Mouse (Mus musculus) neural tube, embryonic 13.5 days (tissue): ENCODE measurements around the gene Twf2. TPM values are rescaled to one million over a fixed set of nuclear protein-coding genes. Genes with fewer than 3 reads are reported as not detected.

Experiments
- ATAC-seq: fragments of 200-750 bp; cut with Nextera tagmentation; 2 replicates; pipeline ENCODE4 v1.8.0; 2017; ENCODE audit warnings: low read depth, mild to moderate bottlenecking, moderate TSS enrichment, moderate library complexity
- H3K27ac ChIP-seq: fragments of 300-500 bp; sonication (generic); replicated peaks from 2 replicates; pipeline ENCODE4 v1.5.1; 2015; ENCODE audit warnings: moderate library complexity, mild to moderate bottlenecking, inconsistent platforms
- H3K27me3 ChIP-seq: fragments of 300-500 bp; sonication (generic); 2 replicates; pipeline ENCODE4 v1.6.1; 2015; ENCODE audit warnings: mild to moderate bottlenecking, inconsistent platforms
- H3K36me3 ChIP-seq: fragments of 300-500 bp; sonication (generic); 2 replicates; pipeline ENCODE4 v1.6.1; 2015; ENCODE audit warnings: mild to moderate bottlenecking, inconsistent platforms
- H3K4me1 ChIP-seq: fragments of 300-500 bp; sonication (generic); replicated peaks from 2 replicates; pipeline ENCODE4 v1.6.1; 2015; ENCODE audit warnings: inconsistent platforms
- H3K4me2 ChIP-seq: fragments of 300-500 bp; sonication (generic); 2 replicates; pipeline ENCODE4 v1.6.1; 2015; ENCODE audit warnings: inconsistent platforms, mild to moderate bottlenecking, moderate library complexity
- H3K4me3 ChIP-seq: fragments of 300-500 bp; sonication (generic); 2 replicates; pipeline ENCODE4 v1.5.1; 2015; ENCODE audit warnings: mild to moderate bottlenecking, inconsistent platforms
- H3K9ac ChIP-seq: fragments of 300-500 bp; sonication (generic); 2 replicates; pipeline ENCODE4 v1.6.1; 2015; ENCODE audit warnings: moderate library complexity, mild to moderate bottlenecking, inconsistent platforms
- H3K9me3 ChIP-seq: fragments of 300-500 bp; sonication (generic); 2 replicates; pipeline ENCODE4 v1.6.1; 2016; ENCODE audit warnings: inconsistent platforms
- WGBS: fragments of 180-500 bp; shearing (Covaris S2); methylation state at CpG from one replicate; pipeline ENCODE4 v1.1.7; 2015; 5-methylcytosine and 5-hydroxymethylcytosine counted together
- microRNA counts: library from miRNA; unstranded; fragments of <30 nt; microRNA quantifications from one replicate; lab custom pipeline; 2016
- microRNA-seq: library from miRNA; unstranded; fragments of <30 nt; microRNA quantifications from one replicate; pipeline ENCODE4, GENCODE M21; 2016
- polyA plus RNA-seq: library from polyadenylated mRNA; unstranded; fragments of >200 nt; fragmentation: Nextera tagmentation; extraction: Ambion mirVana; gene quantifications from 2 replicates; pipeline ENCODE4 v1.2.1, GENCODE M21; 2015

Gene Twf2
- polyA plus RNA-seq, 1 experiment from 2014 or later = 57.1 TPM

DNA sequence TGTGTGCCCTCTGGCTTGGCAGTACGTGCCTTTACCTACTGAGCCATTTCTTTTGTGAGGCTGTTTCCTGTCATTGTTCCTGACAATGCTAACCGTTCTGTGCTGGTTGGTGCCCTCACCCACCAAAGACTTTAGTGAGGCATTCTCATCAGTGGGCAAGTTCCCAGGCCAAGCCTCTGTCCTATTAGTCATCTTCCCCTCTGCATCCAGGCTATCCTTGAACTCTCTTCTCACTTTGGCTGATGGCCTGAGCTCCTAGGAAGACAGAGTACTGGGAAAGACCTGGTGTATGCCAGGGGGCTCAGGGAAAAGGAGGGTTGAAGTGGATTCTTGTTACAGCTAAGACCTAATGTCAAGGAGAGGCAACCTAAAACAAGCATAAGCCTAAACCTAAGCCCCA is 51.1 kb downstream of the Twf2 start:
- Histone ChIP-seq H3K27ac (no peak overlapping the region), H3K4me1 (peaks cover 24% of the 10 kb centered on the region), H3K27me3 (no peaks in the 10 kb centered on the region), H3K4me2 (no peak overlapping the region), H3K36me3 (no peaks in the 10 kb centered on the region), H3K9me3 (no peaks in the 10 kb centered on the region), H3K4me3 (no peak overlapping the region), H3K9ac (no peak overlapping the region)
- no peak for ATAC-seq
- WGBS = 53% methylated on average over 2 of the region's 2 CpGs

DNA sequence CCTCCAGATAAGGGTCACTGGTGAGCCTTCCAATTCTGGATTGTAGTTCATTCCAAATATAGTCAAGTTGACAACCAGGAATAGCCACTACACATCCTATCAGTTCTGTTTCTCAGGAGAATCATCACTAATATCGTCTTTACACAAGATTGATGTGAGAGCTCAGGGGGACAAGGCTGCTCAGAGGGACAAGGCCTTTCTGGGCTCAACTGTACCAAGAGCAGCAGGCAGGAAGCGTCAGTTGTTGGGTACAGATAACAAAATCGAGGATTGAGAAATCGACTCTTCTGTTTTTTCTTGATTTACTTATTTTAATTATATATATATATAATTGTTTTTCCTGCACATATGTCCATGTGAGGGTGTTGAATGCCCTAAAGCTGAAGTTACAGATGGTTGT is 55.5 kb downstream of the Twf2 start:
- no peak for ATAC-seq
- Histone ChIP-seq H3K9me3 (no peaks in the 10 kb centered on the region), H3K36me3 (no peaks in the 10 kb centered on the region), H3K4me1 (no peaks in the 10 kb centered on the region), H3K27me3 (no peaks in the 10 kb centered on the region), H3K4me3 (no peak overlapping the region), H3K27ac (no peak overlapping the region), H3K9ac (no peak overlapping the region), H3K4me2 (no peak overlapping the region)
- WGBS = 94% methylated on average over 4 of the region's 4 CpGs

DNA sequence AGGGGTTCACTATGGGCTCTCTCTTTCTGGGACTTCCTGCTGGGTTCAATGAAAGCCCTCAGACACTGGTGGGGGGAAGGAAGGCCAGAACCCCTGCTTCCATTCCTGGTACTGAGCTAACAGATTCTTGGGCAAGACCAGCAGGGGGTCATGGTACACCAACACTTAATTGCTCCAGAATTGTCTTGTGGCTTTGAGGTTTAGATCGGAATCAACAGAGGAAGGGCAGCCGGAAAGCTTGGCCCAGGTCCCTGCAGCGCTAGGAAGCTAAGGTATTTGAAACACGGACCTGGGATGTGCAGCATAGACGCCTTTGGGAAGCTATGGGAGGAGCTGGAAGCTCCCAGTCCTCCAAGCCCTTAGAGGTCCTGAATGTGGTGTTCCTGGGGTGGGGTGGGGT is 56.1 kb downstream of the Twf2 start:
- no peaks in the 10 kb centered on the region for H3K36me3 ChIP-seq
- H3K27ac ChIP-seq = no peak overlapping the region
- H3K4me1 ChIP-seq = no peaks in the 10 kb centered on the region
- no peak overlapping the region for H3K9ac ChIP-seq
- no peak for ATAC-seq
- no peak overlapping the region for H3K4me3 ChIP-seq
- no peaks in the 10 kb centered on the region for H3K27me3 ChIP-seq
- H3K4me2 ChIP-seq = no peak overlapping the region
- H3K9me3 ChIP-seq = no peaks in the 10 kb centered on the region
- WGBS = 65% methylated on average over 5 of the region's 5 CpGs

DNA sequence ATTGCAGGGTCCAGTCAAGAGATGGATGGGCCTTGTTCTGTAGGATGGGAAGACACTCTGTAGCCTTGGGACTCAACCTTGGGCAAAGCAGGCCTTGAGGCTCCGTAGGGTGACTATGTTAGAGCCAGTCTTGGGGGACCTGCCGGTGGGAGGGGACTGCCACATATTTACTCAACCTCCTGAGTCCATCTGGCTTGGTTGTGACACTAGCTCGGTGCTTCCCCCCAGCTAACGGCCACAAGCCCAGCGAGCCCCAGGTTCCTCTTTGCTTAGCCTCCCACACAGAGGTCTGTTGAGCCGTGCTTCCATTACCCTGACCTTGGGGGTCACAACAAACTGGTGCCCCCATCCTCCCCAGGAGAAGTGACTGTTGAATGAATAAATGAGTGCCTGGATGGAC is 58.1 kb downstream of the Twf2 start:
- Histone ChIP-seq H3K4me2 (no peak overlapping the region), H3K4me1 (no peaks in the 10 kb centered on the region), H3K9me3 (no peaks in the 10 kb centered on the region), H3K27me3 (no peaks in the 10 kb centered on the region), H3K4me3 (no peak overlapping the region), H3K9ac (no peak overlapping the region), H3K36me3 (no peaks in the 10 kb centered on the region), H3K27ac (no peak overlapping the region)
- 86% methylated on average over 6 of the region's 6 CpGs for WGBS
- ATAC-seq = no peak

- H3K4me2 ChIP-seq = no peak overlapping the region
- no peaks in the 10 kb centered on the region for H3K9me3 ChIP-seq
- H3K27ac ChIP-seq = no peak overlapping the region
- no peak for ATAC-seq
- H3K4me1 ChIP-seq = no peaks in the 10 kb centered on the region
- H3K27me3 ChIP-seq = no peaks in the 10 kb centered on the region
- H3K36me3 ChIP-seq = no peaks in the 10 kb centered on the region
- H3K9ac ChIP-seq = no peak overlapping the region
- H3K4me3 ChIP-seq = no peak overlapping the region
- 79% methylated on average over 3 of the region's 3 CpGs for WGBS
Measured at GRCm38 (mm10) chr9:106261491-106261890, 58.6 kb downstream of the Twf2 start.

DNA sequence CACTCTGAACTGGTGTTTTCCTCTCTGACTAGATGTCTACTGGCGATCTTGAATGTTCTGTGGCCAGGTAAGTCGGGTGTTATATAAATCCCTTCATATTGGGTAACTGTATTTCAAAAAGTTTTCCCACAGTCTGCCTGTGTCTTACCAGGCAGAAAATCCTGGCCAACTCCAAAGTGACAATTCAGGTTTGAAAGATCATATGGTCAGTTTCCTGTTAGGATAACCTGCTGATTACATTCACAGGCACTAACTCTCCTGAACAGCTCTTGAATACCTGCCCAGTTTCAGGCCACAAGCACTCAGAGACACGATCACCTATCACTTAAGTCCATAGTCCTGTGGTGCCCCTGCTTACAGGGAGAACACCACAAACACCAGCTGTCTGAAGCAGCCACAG is 59.2 kb downstream of the Twf2 start:
- H3K36me3 ChIP-seq = no peaks in the 10 kb centered on the region
- no peak overlapping the region for H3K4me2 ChIP-seq
- no peak for ATAC-seq
- H3K9ac ChIP-seq = no peak overlapping the region
- no peak overlapping the region for H3K27ac ChIP-seq
- no peaks in the 10 kb centered on the region for H3K9me3 ChIP-seq
- no peaks in the 10 kb centered on the region for H3K4me1 ChIP-seq
- no peaks in the 10 kb centered on the region for H3K27me3 ChIP-seq
- H3K4me3 ChIP-seq = no peak overlapping the region
- 91% methylated on average over 3 of the region's 3 CpGs for WGBS

DNA sequence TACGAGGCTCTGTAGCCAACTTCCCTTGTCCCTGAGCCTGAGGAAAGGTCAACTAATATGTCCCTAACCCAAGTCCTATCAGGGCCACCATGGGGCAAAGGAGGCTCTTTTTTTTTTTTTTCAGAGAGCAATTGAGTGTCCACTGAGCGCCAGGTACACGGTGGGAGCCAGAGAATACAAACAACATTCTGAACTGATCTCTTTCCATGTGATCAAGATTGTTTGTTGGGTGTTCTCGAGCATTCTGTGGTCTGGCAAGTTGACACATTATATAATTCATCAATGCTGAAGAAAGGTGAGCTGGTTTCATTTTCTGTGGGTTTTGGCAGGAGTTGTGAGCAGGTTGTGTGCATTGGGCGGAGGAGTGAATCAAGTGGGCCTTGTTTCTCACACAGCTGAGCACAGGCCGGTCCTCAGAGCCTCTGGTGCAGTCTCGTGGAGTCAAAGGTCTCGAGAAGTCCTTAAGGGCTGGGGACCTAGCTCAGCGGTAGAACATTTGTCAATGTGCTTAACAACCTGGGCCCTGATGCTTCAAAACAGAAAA is 60.5 kb downstream of the Twf2 start:
- Histone ChIP-seq H3K27ac (no peak overlapping the region), H3K27me3 (no peaks in the 10 kb centered on the region), H3K36me3 (no peaks in the 10 kb centered on the region), H3K9ac (no peak overlapping the region), H3K4me1 (peaks cover 2% of the 10 kb centered on the region), H3K4me3 (no peak overlapping the region), H3K4me2 (no peak overlapping the region), H3K9me3 (no peaks in the 10 kb centered on the region)
- ATAC-seq = no peak
- 79% methylated on average over 9 of the region's 9 CpGs for whole genome bisulfite sequencing

MicroRNAs within 50 kb of the gene (microRNA counts, 519-probe panel; counts per million panel counts)
- microRNA mmu-let-7g (lab: Ali Mortazavi, UCI) = 5,716 counts per million, percentile 93 among the panel's probes with 10 or more counts

Small RNAs within 50 kb of the gene (microRNA-seq; reads per million reads assigned to microRNA genes)
- gene Mir135a-1 (233 reads per million, percentile 65 among the genes with 10 or more reads in this experiment), gene Mirlet7g (27,894 reads per million, percentile 99 among the genes with 10 or more reads in this experiment)

Other genes starting within 250 kb of the Twf2 start
- gene Col6a5, start 242.5 kb upstream of the Twf2 start, polyA plus RNA-seq = 0.03 and 0.28 TPM in 2 replicates
- gene Col6a4, start 106.3 kb upstream of the Twf2 start, polyA plus RNA-seq = 0.22 and 0.51 TPM in 2 replicates
- 4.9 and 5.1 TPM in 2 replicates for gene Glyctk, start 45.0 kb upstream of the Twf2 start, polyA plus RNA-seq
- 27.7 and 29.6 TPM in 2 replicates for gene Wdr82, start 32.2 kb upstream of the Twf2 start, polyA plus RNA-seq
- 18.7 and 22.8 TPM in 2 replicates for gene Ppm1m, start 3.4 kb upstream of the Twf2 start, polyA plus RNA-seq
- not detected in 2 replicates for gene Tlr9, start 19.5 kb downstream of the Twf2 start, polyA plus RNA-seq
- gene Alas1, start 45.5 kb downstream of the Twf2 start, polyA plus RNA-seq = 96.8 and 101 TPM in 2 replicates
- gene Poc1a, start 78.0 kb downstream of the Twf2 start, polyA plus RNA-seq = 8.0 and 8.4 TPM in 2 replicates
- gene Dusp7, start 165.5 kb downstream of the Twf2 start, polyA plus RNA-seq = 12.3 and 13.1 TPM in 2 replicates
- 576 and 729 TPM in 2 replicates for gene Rpl29, start 226.3 kb downstream of the Twf2 start, polyA plus RNA-seq
- gene Acy1, start 235.2 kb downstream of the Twf2 start, polyA plus RNA-seq = 27.9 and 31.0 TPM in 2 replicates
- gene Abhd14b, start 244.4 kb downstream of the Twf2 start, polyA plus RNA-seq = 5.9 and 6.9 TPM in 2 replicates
- 49.7 and 57.4 TPM in 2 replicates for gene Abhd14a, start 244.6 kb downstream of the Twf2 start, polyA plus RNA-seq